Mouse (Mus musculus) kidney, adult 2 months (tissue): Measurements from ENCODE around the gene Th. TPM values are rescaled to one million over a fixed set of nuclear protein-coding genes. Genes with fewer than 3 reads are reported as not detected.
A peak's percentile ranks its signal among the peaks of the same experiment; 100 is the strongest.

Experiments
- DNase-seq: peaks from one replicate; pipeline ENCODE4 v3.0.0; 2021
- H3K27ac ChIP-seq: fragments of 200-500 bp; 2 replicates; pipeline ENCODE4 v1.5.1; 2012; ENCODE audit warnings: low read depth, low read length, control low read depth, inconsistent platforms; ENCODE audit not compliant: insufficient read depth
- H3K27me3 ChIP-seq: fragments of 200-500 bp; replicated peaks from 2 replicates; pipeline ENCODE4 v1.6.1; 2012; ENCODE audit warnings: mild to moderate bottlenecking, moderate library complexity, low read length, inconsistent platforms; ENCODE audit not compliant: control insufficient read depth, insufficient read depth
- H3K36me3 ChIP-seq: fragments of 200-500 bp; 2 replicates; pipeline ENCODE4 v1.6.1; 2012; ENCODE audit warnings: mild to moderate bottlenecking, moderate library complexity, low read length, inconsistent platforms; ENCODE audit not compliant: control insufficient read depth, insufficient read depth
- H3K4me1 ChIP-seq: fragments of 200-500 bp; 2 replicates; pipeline ENCODE4 v1.6.1; 2011; ENCODE audit warnings: low read length; ENCODE audit not compliant: control insufficient read depth, insufficient read depth
- H3K4me3 ChIP-seq: fragments of 200-500 bp; 2 replicates; pipeline ENCODE4 v1.5.1; 2011; ENCODE audit warnings: mild to moderate bottlenecking, low read depth, low read length, control low read depth; ENCODE audit not compliant: insufficient read depth
- CTCF ChIP-seq: fragments of 200-500 bp; conservative IDR thresholded peaks from 2 replicates; pipeline ENCODE4 v1.5.1; 2011; ENCODE audit warnings: low read depth, mild to moderate bottlenecking, control low read depth, low read length, moderate library complexity, mixed read lengths; ENCODE audit not compliant: insufficient read depth, insufficient read length
- POLR2A ChIP-seq: fragments of 200-500 bp; IDR thresholded peaks from one replicate; pipeline ENCODE4 v1.6.1; 2011; ENCODE audit warnings: low read depth, low read length, control low read depth
- WGBS: fragments of 180-500 bp; shearing (Covaris S2); methylation state at CpG from one replicate; pipeline ENCODE4 v1.1.7; 2018; 5-methylcytosine and 5-hydroxymethylcytosine counted together
- polyA plus RNA-seq: library from polyadenylated mRNA; depleted of rRNA; stranded (reverse); fragments of >200 nt; gene quantifications from 2 replicates; pipeline ENCODE4 v1.2.3, GENCODE M21; 2012

Th gene
- polyA plus RNA-seq, 1 experiment, result 5.9 TPM

DNA sequence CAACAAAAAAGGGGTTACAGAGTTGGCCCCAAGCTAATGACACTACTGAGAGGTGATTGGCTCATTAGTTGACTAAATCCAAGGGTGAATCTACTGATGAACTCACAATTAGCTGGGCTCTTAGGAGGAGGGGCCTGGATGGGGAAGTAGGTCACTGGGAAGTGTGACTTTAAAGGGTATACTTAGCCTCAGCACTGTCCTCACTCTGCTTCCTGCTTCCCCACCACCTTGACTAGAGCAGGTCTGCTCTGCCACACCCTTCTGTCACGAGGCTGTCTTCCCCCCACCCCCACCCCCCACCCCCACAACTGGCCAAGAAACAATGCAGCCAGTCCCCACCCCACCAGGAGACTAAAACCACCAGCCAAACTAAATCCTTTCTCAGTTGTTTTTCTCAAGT, 18.6 kb upstream of the Th start:
- H3K4me3 ChIP-seq, result no peak overlapping the region
- H3K27ac ChIP-seq, result no peak overlapping the region
- 13% methylated on average over 1 of the region's 1 CpGs for WGBS
- H3K4me1 ChIP-seq, result no peaks in the 10 kb centered on the region
- DNase-seq, result no peak
- no peak for TF ChIP-seq POLR2A
- no peak for TF ChIP-seq CTCF
- H3K36me3 ChIP-seq, result no peaks in the 10 kb centered on the region
- no peaks in the 10 kb centered on the region for H3K27me3 ChIP-seq

DNA sequence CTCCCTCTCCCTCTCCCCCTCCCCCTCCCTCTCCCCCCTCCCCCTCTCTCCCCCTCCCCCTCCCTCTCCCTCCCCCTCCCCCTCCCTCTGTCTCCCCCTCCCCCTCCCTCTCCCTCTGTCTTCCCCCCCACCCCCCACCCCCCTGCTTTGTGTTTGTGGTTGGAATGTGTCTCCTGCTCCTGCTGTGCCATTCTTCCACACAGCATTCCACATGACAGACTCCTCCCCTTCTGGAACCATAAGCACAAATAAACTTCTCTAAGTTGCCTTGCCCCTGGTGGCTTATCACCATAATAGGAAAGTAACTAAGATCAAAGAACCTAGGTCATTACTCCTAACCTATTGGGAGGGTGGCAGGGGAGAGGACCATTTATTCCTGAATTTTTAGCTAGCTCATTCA, 6.7 kb upstream of the Th start:
- Histone ChIP-seq H3K27me3 (no peaks in the 10 kb centered on the region), H3K36me3 (no peaks in the 10 kb centered on the region), H3K4me3 (no peak overlapping the region), H3K4me1 (no peaks in the 10 kb centered on the region), H3K27ac (no peak overlapping the region)
- TF ChIP-seq CTCF (no peak), POLR2A (no peak)
- no peak for DNase-seq

DNA sequence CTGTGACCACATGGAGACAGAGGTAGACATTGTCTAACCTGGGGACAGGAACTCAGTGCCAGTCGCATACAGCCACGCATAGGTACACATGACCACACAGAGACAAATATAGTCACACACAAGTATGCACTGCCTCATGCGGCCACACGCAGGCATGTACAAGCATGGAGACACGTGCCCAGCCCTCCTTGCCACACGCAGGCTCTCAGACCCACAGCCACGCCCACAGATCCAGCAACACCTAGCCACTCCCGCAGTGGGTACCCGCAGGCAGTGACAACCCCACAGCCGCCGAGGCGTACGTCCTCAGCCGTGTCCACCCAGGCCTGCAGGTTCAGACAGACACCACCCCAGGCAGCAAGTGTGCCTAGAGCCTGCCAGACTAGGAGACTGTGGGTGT, 4.8 kb upstream of the Th start:
- TF ChIP-seq POLR2A (no peak), CTCF (no peak)
- Histone ChIP-seq H3K27me3 (no peaks in the 10 kb centered on the region), H3K4me3 (no peak overlapping the region), H3K36me3 (no peaks in the 10 kb centered on the region), H3K27ac (no peak overlapping the region), H3K4me1 (no peaks in the 10 kb centered on the region)
- 78% methylated on average over 14 of the region's 14 CpGs for WGBS
- DNase-seq, result no peak

DNA sequence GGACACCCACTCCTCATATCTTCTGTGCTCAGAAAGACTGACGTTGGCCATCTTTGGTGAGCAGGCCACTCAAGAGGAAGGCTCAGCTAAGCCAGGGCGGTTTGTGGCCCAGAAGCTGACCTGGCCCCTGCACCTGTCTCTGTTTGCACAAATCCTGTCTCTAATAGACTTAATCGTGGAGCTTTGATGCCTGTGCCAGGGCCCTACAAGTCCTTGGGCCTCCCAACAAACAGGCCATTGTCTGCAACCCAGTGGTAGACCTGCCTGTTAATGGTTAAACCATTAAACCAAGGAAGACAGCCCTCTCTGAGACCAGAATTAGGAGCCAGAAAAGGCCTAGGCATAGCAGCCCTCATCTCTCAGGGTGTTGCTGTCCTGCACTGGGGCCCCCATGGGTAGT, 1.5 kb upstream of the Th start:
- Histone ChIP-seq H3K36me3 (no peaks in the 10 kb centered on the region), H3K4me1 (no peaks in the 10 kb centered on the region), H3K4me3 (no peak overlapping the region), H3K27ac (no peak overlapping the region), H3K27me3 (no peaks in the 10 kb centered on the region)
- WGBS, result 53% methylated on average over 3 of the region's 3 CpGs
- no peak for DNase-seq
- TF ChIP-seq POLR2A (no peak), CTCF (no peak)

DNA sequence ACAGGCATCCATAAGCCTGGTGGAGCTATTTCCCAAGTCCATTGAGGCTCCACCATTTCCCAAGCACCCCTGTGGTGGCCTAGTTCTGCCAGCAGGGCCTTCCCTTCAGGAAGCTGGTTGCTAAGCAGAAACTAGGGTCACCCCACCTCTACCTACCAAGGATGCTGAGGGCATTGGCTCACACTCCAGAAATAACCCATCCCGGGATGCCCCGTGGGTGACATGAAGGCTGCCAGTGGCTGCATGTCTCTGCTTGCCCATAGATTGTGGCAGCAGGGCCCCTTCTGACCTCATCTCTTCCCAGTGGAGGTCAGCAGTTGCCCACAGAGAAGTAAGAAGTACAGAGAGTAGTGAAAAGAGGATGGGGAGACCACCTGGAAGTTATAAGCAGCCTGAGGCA, 1.4 kb downstream of the Th start:
- H3K4me3 ChIP-seq, result no peak overlapping the region
- no peaks in the 10 kb centered on the region for H3K4me1 ChIP-seq
- 81% methylated on average over 2 of the region's 2 CpGs for WGBS
- no peak for DNase-seq
- H3K36me3 ChIP-seq, result no peaks in the 10 kb centered on the region
- TF ChIP-seq POLR2A (no peak), CTCF (no peak)
- H3K27ac ChIP-seq, result no peak overlapping the region
- H3K27me3 ChIP-seq, result no peaks in the 10 kb centered on the region

DNA sequence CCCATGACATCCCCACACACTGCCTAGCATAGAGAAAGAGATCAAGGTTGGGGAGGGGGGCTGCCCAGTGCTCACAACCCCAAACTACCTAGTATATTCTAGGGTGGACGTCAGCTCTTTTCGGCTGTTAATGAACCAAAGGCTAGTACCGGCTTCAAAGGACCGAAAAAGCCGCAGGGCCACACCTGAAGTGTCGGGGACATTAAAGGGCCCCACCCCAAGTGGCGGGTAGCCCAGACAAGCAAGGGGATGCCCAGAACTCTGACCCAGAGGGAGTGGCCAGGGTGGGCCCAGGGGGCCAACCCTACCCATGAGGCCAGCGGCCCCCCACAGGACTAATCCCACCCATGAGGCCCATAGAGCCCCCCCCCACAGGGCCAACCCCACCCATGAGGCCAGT, 3.6 kb downstream of the Th start:
- TF ChIP-seq CTCF, result no peak
- no peaks in the 10 kb centered on the region for H3K36me3 ChIP-seq
- no peak overlapping the region for H3K27ac ChIP-seq
- 82% methylated on average over 8 of the region's 8 CpGs for WGBS
- no peak overlapping the region for H3K4me3 ChIP-seq
- H3K27me3 ChIP-seq, result no peaks in the 10 kb centered on the region
- DNase-seq, result no peak
- no peaks in the 10 kb centered on the region for H3K4me1 ChIP-seq

DNA sequence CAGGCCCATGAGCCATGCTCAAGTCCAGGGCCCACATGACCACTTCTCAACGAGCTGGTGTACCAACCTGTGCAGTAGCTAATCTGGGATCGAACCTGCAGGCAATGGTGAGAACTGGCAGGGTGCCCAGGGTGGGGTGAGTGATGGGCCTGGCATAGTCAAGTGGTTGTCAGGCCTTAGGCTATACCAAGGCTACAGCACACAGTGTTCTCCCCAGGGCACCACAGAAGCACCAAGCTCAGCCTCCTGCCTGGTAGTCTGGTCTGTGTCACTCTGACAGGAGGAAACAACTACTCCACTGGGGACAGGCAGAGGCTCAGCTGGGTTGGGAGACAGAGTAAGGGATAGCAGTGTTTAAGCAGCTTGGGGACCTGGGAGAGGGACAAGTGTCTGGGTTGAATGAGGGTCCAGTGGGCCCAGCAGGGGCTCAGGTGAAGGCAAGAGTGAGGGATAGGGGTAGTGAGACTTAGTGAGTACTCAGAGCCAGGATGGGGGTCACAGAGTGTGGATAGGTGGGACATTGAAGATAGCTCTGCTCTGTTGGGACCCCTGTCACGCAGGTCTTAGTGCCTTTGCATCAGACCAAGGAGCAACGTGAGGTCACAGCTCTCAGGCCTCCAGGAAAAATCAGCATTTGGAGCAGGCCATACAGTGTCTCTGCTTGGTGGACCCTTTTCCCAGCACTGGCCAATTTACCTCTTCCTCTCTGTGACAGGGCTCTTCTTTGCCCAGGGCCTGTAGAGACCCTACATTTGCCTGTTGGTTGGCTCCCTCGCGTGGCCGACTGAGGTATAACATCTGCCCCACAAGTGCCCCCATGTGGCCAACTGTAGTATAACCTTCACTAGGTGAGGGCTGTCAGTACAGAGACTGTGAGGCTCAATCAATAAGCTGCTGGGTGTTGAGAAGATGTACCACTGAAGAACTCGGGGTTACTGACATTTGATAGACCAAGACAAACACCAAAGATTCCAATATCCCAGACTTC, 12.0 kb downstream of the Th start:
- DNase-seq, result peak; percentile 77
- no peaks in the 10 kb centered on the region for H3K4me1 ChIP-seq
- TF ChIP-seq CTCF (peak; percentile 100), POLR2A (no peak)
- no peak overlapping the region for H3K27ac ChIP-seq
- no peaks in the 10 kb centered on the region for H3K27me3 ChIP-seq
- 41% methylated on average over 8 of the region's 8 CpGs for WGBS
- no peak overlapping the region for H3K4me3 ChIP-seq
- H3K36me3 ChIP-seq, result no peaks in the 10 kb centered on the region
